Mouse (Mus musculus) hematopoietic stem cell, adult 5-6 weeks (primary cell): ENCODE results near the gene Palm2. TPM values are rescaled to one million over a fixed set of nuclear protein-coding genes. Genes with fewer than 3 reads are reported as not detected.

Experiments used
- ATAC-seq, 2 experiments: fragments of 125-278 bp in 1 of 2; replicated peaks in 1 of 2; 2 replicates each; pipeline ENCODE4 v1.8.0; 2016 to 2017; ENCODE audit warnings: inconsistent platforms in 2 of 2, mild to moderate bottlenecking in 2 of 2, moderate number of reproducible peaks in 2 of 2, low read depth in 1 of 2, moderate TSS enrichment in 1 of 2; ENCODE audit not compliant: low FRiP score in 2 of 2, poor library complexity in 2 of 2, severe bottlenecking in 2 of 2, insufficient read depth in 1 of 2, low TSS enrichment in 1 of 2
- total RNA-seq: library from RNA; stranded (forward); fragments of 172-1452, 232-1000 nt; gene quantifications from 2 replicates; pipeline ENCODE4 v1.2.3, GENCODE M21; 2017

Gene Palm2
- total RNA-seq, 1 experiment from 2014 or later: not detected

GRCm38 (mm10) chr4:57743325-57743929 is 309.4 kb downstream of the Palm2 start:
- no peak for ATAC-seq

DNA sequence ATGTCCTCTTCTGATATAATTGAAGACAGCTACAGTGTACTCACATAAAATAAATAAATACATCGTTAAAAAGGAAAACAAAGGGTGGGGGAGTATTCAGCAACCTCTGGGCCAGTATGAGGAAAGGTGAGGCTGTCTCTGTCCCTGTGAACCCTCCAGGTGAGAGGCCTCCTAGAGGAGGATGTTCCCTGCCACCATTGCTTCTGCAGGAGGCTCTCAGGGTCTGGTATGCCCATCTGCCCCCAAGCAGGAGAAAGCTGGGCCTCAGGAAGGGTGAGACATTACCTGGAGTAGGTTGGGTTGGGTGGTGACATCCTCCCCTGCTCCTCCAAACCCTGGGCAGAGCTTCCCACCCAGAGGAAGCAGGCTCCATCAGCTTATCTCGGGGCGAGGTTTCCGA is 316.6 kb downstream of the Palm2 start:
- no peak for ATAC-seq

GRCm38 (mm10) chr4:57751054-57751453 is 317.0 kb downstream of the Palm2 start:
- no peak for ATAC-seq

DNA sequence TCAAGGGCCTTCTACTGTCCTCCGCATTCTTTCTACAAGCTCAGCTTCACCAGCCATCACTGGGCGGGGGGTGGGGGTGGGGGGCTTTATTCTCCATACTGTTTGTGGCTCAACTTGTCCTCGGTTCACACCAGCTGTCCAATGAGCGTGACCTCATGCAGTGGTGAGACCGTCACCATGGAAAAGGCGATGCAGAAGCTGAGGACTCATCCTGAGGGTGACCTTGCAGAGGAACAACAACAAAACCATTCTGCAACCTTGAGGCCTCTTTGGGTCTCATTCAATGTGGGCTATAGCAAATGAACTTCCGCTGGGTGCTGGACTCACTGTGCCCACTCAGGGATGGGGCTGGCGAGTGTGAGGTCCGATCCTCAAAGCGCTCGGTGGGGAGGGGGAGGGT is 317.5 kb downstream of the Palm2 start:
- ATAC-seq: no peak

DNA sequence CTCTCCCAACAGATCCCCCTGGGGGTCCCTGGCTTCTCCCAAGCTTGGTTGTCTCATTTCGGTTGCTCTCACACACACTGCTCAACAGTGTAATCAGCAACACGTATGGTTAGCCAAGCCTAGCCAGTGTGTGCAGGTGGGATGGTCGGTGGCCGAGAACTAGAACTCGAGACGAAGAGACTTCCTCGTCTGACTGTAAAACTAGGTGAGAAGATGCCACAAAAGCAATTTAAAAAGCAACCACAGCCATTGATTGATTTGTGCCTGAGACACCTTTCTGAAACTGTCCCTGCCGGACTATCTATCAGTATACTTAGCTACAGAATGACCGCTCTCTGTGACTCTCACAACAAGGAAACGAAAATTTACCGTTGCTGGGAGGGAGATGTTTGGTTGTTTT is 321.0 kb downstream of the Palm2 start:
- no peak for ATAC-seq

GRCm38 (mm10) chr4:57757997-57758396 is 323.9 kb downstream of the Palm2 start:
- no peak for ATAC-seq

Other genes with a start within 250 kb of the Palm2 start
- 5.8 and 18.5 TPM in 2 replicates for gene Ptpn3, start 132.4 kb upstream of the Palm2 start, total RNA-seq
- gene Pakap, start 133.9 kb downstream of the Palm2 start, total RNA-seq: not detected in 2 replicates